Mouse (Mus musculus) embryo, embryonic 11.5 days (tissue): ENCODE results near the gene Cacnb2.

Source experiments
- DNase-seq: peaks from one replicate; pipeline ENCODE4 v3.0.0-alpha.2; 2012; ENCODE audit warnings: low read depth, low spot score

Gene Cacnb2

GRCm38 (mm10) chr2:14774375-14774774, 171.5 kb downstream of the Cacnb2 start:
- DNase-seq: no peak

- DNase-seq: no peak
These were observed 172.1 kb downstream of the Cacnb2 start for GRCm38 (mm10) chr2:14774857-14775495.

- no peak for DNase-seq
These were observed 185.1 kb downstream of the Cacnb2 start for GRCm38 (mm10) chr2:14787983-14788382.

GRCm38 (mm10) chr2:14801446-14802046, 198.7 kb downstream of the Cacnb2 start:
- DNase-seq: no peak

GRCm38 (mm10) chr2:14807650-14808347, 204.9 kb downstream of the Cacnb2 start:
- DNase-seq: no peak

GRCm38 (mm10) chr2:14814977-14815376, 212.1 kb downstream of the Cacnb2 start:
- DNase-seq: no peak

- no peak for DNase-seq
These were observed 215.8 kb downstream of the Cacnb2 start for GRCm38 (mm10) chr2:14818651-14819050.

- DNase-seq: no peak
These were observed 218.1 kb downstream of the Cacnb2 start for GRCm38 (mm10) chr2:14820946-14821345.

GRCm38 (mm10) chr2:14823105-14823504, 220.2 kb downstream of the Cacnb2 start:
- DNase-seq: no peak

GRCm38 (mm10) chr2:14823816-14824348, 221.0 kb downstream of the Cacnb2 start:
- DNase-seq: no peak

- no peak for DNase-seq
These were observed 222.3 kb downstream of the Cacnb2 start for GRCm38 (mm10) chr2:14825146-14825545.

GRCm38 (mm10) chr2:14829451-14829850, 226.6 kb downstream of the Cacnb2 start:
- no peak for DNase-seq

GRCm38 (mm10) chr2:14831308-14831707, 228.4 kb downstream of the Cacnb2 start:
- no peak for DNase-seq

- no peak for DNase-seq
These were observed 231.9 kb downstream of the Cacnb2 start for GRCm38 (mm10) chr2:14834700-14835317.

GRCm38 (mm10) chr2:14841272-14841671, 238.4 kb downstream of the Cacnb2 start:
- DNase-seq: no peak

GRCm38 (mm10) chr2:14846727-14847126, 243.8 kb downstream of the Cacnb2 start:
- DNase-seq: no peak

GRCm38 (mm10) chr2:14847188-14847587, 244.3 kb downstream of the Cacnb2 start:
- no peak for DNase-seq

- DNase-seq: no peak
These were observed 247.9 kb downstream of the Cacnb2 start for GRCm38 (mm10) chr2:14850831-14851230.

GRCm38 (mm10) chr2:14851383-14851782, 248.5 kb downstream of the Cacnb2 start:
- DNase-seq: no peak

GRCm38 (mm10) chr2:14854054-14854453, 251.2 kb downstream of the Cacnb2 start:
- DNase-seq: no peak

- no peak for DNase-seq
These were observed 255.4 kb downstream of the Cacnb2 start for GRCm38 (mm10) chr2:14858301-14858700.

- DNase-seq: no peak
These were observed 257.5 kb downstream of the Cacnb2 start for GRCm38 (mm10) chr2:14860350-14860749.
